Mouse (Mus musculus) adrenal gland, adult 2 months (tissue): ENCODE data around the gene Echs1. TPM values are rescaled to one million over a fixed set of nuclear protein-coding genes. Genes with fewer than 3 reads are reported as not detected.

Experiments
- DNase-seq: peaks from one replicate; pipeline ENCODE4 v3.0.0; 2021
- polyA plus RNA-seq: library from polyadenylated mRNA; depleted of rRNA; stranded (reverse); fragments of >200 nt; gene quantifications from 2 replicates; pipeline ENCODE4 v1.2.3, GENCODE M21; 2012
- total RNA-seq, 2 experiments: library from RNA; stranded (reverse); gene quantifications; 2 replicates each; pipeline ENCODE4 v1.2.3; 2021

The Echs1 gene
- total and polyA plus RNA-seq, 3 experiments, result 136 to 540 (median 395) TPM

DNA sequence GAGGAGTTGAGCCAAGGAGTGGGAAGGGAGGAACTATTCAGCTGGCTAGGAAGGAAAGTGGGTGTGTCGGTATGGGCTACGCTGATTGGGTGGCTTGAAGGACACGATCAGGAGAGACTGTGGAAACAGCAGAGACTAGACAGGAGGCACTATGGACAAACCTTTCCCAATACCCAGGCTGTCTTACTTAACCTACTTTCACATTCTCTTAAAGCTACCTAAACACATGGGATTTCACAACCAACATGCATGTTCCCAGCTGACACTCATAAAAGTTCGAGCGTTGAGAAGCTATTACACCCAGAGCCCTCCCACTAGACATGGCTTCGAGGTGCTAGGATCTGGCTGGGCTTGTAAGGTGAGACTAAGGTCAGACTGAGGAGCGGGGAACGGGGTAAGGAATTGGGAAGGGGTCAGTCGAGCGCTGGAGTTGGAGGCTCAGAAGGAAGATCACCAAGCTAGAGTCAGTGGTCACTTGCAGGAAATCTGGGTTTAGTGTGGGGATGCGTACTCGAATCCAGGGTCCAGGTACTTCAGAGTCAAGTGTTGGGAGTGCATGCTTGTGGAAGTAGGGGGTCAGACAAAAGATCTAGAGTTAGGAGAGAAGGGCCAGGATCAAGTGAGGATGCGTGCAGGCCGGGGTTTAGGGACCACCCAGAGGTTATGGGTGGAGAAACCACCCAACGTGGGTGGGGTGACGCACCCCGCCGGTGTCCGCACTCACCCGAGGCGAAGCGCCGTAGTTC, 520 bp downstream of the Echs1 start, which contains the start of gene Paox:
Paox (plus strand) TSS at position 217 of the 746 bp plus-strand sequence.
- peak; percentile 86 for DNase-seq

DNA sequence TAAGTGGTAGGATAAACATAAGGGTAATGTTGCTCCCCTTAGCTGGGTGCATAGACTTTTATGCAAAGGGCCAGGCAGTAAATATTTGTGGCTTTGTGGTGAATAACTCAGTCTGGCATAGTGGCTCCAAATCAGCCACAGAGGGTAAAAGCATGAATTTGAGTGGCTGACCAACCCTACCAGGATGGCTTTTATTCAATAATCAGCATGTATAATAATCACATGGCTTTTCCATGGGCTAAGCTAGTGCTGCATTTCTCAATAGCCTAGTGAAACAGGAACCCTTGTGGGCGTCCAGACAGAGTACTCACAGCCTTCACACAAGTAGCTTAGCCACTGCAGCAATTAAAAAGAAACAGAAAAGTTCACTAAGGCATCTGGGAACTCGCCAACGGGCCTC, 4.3 kb downstream of the Echs1 start:
- no peak for DNase-seq

DNA sequence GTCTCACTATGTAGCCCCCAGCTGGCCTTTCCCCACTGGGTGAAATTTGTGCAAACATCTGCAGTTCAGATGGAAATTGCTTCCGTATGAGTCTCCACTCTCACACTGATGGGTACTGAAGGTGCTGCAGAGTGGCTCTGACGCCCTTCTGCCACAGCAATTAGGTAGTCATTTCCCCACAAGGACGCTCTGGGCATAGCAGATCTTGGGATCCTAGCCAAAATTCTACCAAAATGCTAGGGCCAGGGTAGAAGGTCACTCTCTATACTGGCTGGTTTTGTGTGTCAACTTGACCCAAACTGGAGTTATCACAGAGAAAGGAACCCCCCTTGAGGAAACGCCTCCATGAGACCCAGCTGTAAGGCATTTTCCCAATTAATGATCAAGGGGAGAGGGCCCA, 12.3 kb downstream of the Echs1 start:
- DNase-seq, result peak; percentile 73

DNA sequence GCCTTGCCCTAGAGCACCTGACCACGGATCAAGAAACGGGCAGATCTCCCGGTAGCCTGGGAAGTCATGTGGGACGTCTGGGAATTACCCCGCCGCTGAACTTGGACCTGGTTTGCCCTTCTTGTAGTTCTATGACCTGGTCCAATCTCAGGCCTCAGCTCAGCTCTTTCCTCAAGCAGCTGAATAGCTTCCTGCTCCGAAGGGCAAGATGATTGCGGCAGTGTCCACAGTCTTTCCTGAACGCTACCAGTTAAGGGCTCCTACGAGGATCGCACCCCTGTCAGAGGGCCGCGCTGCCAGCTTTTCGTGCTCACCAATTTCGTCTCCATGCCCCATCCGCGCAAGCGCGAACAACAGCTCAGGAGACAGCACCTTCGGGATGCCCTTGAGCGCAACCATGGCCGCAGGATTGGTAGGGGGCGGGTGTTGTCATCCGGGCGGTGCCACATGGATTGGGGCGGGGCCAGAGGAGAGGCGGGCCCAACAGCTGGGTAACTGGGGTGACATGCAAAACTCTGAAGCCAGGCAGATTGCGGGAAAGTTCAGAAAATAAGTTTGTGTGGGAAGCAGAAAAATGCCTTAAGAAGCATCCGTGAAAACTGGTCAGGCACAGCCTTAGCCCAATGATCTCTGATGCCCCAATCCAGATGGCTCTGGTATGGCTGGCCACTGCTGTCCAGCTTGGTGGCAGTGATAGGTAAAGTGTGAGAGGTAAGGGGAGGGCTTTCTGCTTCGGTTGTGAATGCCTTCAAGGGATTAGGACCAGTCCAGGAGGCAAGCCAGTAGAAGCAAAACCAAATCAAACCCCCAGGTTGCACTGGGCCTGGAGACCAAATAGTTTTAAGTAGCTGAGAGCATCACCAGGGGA, 14.0 kb downstream of the Echs1 start, which contains the start of gene Fuom:
Fuom (minus strand) TSS at position 449 of the 868 bp plus-strand sequence.
- DNase-seq, result peak; percentile 97

DNA sequence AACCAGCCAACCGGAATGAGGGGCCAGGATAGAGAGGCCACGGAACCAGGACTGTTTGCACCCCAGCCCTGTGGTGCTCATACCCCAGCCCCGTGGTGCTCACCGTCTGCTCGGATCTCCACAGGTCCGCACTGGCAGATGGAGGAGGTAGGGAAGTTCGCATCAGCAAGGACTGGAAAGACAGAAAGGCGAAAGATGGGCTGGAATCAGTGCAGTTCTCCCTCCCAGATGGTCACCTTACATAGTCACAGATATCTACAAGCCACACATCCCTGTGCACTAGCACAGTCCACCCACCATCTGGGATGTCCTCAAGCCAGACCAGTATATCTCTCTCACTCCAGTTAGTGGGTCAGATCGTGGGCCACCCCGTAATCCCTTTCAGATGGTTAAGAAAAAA, 14.8 kb downstream of the Echs1 start:
- no peak for DNase-seq

DNA sequence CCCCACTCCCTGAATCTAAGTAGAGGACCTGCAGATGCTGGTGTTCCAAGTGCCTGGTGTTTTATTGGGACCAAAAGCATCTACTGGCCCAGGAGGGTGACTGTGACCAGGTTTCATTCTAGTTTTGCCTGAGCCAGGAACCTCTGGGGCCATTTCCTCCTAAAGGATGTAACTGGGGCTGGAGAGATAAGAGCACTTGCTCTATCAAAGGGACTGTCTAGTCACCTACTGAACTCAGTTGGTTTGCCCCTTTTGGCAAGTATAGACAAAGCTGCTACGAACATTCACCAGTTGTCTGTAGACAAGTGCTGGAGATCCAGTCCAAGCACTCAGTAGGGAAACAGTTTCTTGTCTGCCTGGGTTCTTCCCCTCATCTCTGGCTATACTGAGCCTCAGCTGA, 17.8 kb downstream of the Echs1 start:
- DNase-seq, result no peak

DNA sequence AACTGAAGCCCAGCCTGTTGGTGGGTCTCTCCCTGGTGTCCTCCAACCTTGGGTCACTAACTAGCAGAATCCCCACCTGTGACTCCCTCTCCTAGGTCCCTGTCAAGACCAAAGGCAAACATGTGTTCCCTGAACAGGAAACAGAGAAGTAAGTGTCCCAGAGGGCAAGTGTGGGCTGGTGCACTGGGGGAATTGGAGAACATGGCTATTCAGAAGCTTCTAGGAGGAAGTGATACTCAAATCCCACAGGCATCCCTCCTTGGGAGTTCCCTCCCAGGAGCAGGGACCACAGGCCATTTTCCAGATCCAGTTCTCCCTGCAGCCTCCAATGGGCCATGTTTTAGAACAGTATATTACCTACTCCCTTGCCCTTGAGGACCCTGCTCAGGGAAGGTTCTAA, 20.2 kb downstream of the Echs1 start:
- DNase-seq, result no peak

DNA sequence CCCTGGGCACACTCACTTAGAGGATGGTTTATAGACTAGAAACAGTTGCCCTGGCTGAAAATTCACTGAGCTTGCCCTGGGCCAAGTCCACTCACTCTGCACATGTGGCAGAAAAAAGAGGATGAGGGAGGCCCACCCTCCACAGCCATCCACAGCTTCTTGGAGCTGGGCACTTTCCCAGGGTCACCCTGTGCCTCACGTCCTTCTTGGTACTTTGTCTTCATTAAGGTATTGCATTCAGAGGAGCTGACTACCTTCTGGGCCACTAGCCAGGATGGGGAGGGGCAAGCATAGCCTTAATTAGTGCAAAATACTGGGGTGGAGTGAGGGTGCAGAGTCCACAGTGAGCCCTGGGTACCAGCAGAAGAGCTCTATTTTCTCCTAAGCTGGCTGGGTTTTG, 20.7 kb downstream of the Echs1 start:
- DNase-seq, result no peak

DNA sequence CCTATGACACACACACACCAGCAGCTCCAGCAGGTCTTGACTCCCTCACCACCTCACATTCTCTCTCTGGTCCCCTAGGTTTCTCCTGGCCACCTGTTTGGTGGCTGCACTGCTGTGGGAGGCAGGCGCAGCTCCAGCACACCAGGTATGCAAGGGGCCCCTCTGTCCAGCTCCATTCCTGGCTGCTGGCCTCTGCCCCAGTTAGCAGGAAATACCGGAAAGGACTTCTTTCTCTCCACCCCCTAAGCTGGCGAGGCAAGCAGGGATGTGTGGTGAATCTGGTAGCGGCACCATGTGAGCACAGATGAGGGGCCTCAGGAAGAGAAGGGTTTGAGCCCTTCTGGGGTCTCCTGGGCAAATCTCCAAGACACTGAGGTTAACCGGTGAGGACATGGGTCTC, 21.3 kb downstream of the Echs1 start:
- DNase-seq, result no peak

DNA sequence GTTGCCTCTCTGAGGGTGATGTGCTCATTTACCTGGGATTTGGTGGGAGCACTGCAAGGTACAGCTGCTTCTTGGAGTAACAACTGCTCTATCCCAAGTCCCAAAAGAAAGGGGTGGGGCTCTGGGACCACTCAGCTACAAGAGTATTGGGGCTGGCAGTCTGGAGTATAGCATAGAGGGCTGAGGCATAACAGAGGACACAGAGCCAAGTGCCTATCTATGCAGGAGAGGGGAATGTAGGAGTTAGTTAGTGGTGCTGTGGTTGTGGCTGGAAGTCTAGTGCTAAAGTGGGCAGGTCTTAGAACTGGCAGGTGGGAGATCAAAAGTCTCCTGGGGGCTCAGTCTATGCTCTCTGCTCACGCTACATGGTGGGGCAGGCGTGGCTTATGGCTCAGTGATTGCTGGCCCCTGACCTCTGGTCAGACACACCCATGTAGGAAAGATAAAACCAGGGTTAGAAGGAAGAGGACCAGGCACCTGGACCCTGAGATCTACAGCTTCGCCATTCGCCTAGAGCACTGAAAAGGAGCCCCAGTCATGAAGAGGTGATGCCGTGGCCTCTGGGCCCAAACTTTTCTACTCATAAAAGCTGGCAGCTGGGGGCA, 23.2 kb downstream of the Echs1 start, which contains the start of gene Prap1:
Prap1 (plus strand) TSS at position 472 of the 605 bp plus-strand sequence.
- DNase-seq, result no peak

DNA sequence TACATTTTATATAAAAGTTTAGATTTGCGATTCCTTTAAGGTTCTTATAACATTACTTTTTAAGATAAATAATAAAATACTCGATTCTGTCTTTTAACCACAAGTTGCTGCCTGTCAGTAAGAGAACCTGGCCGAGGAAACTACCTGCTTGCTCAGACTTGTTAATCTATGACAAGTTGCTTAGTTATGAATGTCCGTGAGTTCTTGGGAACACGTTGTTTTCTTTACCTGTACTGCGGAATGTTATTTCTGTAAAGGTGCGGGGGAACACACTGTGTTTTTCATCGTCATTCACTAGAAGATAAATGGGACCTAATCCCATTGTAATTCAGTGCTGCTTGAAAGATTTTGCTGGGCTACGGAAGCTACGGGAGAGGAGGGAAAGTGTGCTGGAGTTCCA, 25.7 kb downstream of the Echs1 start:
- DNase-seq, result no peak

DNA sequence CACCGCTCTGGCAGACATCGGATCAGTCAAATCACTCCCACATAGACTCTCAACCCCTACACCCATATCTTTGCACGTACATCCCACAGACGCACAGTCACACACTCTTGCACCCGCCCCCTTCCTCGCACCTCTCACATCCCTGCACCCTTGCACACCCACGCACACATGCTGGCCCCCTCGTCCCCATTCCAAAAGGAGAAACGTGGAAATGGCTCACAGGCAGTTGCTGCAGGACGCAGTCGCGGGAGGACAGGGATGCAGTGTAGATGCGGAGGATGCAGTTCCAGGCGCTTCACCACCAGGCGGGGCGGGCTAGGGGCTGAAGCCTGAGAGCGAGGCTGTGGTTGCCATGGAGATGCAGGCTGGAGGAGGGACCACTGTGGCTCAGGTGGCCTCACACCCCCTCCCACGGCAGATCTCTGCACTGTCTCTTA, 34.0 kb downstream of the Echs1 start, which contains the start of gene Caly:
Caly (minus strand) TSS at position 307 of the 437 bp plus-strand sequence.
- DNase-seq, result no peak

DNA sequence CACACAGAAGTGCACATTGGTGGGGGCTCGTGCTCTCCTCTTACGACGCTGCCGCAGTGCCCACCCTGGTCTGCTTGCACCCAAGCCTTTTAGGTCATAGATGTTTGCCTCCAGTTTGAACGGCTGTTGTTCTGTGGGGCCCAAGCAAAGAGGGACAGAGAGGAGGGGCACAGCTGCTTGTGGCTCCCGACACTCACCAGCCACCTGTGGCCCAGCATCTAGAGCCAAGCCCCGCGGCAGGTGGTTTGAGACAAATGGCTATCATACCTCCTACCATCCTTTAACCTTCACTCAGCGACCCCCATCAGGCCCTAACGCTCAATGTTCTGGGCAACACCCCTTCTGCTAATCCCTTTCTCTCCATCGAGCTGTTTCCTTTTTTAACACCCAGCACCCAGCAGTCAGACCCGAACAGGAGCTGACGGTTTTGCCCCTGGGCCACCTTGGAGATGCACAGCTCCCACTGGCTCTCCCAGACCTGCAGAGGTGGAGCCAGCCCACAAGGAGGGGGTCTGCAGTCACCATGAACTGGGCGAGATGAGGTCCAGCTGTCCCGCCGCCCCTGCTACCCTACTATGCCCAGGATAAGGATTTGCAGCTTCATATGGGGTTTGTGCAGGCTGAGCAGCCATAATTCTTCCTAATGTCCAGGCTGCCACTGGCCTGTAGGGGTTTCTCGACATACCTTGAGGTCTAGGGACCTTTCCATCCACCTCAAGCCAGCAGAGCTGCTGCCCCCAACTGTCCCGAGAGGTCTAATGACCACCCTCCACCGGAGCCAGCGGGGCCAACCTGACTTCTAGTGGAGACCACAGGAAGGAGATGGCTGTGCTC, 34.7 kb downstream of the Echs1 start:
- no peak for DNase-seq

DNA sequence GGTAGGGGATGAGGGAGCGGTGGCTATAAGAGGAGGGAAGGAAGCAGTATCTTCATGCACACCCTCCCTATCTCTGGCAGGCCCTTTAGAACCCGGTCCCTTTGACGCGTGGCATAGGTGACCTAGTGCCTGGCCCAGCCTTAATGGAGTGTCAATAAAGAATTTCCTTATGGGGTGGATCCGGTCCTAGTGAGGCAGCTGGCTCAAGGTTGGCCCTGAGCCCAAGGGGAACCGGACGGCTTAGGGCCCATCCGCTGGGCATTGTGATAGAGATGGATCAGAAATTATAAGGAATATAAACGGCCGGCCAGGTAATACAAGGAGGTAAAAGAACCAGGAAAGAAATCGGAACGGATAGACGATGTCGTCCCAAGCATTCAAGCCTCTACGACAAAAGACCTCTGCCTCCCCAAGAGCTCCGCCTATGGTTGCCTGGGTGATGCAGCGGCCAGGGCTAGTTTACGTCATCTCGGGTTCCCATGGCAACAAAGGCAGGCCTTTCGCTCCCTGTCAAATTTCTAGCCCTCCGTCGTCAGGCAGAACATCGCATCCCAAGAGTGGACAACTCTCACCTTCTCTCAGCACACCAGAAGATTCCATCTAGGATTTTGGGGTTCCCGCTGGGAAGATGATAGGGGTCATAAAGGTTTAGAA, 35.6 kb downstream of the Echs1 start:
- peak; percentile 89 for DNase-seq

DNA sequence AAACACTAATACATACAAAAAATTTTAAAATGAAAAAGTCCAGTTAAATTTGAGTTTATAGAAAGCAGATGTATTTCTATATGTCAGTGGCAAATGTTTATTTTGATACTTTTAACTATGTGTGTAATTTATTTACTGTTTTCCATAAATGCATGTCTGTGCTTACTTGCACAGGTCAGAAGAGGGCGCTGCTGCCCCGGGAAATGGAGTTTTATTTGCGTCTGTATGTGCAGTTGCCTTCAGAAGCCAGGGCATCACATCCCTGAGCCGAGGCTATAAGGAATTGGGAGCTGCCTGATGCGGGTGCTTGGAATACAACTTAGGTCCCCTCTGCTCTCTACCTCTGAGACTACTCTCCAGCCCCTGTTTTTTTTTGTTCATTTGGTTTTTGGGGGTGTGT, 37.6 kb downstream of the Echs1 start:
- peak; percentile 62 for DNase-seq

DNA sequence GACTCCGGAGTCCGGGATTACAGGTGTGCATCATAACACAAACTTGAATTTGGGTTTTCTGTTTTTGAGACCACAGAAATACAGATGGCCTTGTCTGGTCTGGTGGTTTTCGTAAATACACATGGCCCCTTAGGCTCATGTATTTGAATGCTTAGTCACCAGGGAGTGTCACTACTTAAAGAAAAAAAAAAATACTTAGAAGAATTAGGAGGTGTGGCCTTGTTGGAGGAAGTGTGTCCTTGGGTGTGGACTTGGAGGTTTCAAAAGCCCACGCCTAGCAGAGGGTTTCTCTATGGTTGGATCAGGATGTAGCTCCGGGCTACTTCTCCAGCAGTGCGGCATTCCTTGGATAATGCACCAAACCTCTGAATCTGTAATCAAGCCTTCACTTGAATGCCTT, 38.6 kb downstream of the Echs1 start:
- DNase-seq, result no peak

DNA sequence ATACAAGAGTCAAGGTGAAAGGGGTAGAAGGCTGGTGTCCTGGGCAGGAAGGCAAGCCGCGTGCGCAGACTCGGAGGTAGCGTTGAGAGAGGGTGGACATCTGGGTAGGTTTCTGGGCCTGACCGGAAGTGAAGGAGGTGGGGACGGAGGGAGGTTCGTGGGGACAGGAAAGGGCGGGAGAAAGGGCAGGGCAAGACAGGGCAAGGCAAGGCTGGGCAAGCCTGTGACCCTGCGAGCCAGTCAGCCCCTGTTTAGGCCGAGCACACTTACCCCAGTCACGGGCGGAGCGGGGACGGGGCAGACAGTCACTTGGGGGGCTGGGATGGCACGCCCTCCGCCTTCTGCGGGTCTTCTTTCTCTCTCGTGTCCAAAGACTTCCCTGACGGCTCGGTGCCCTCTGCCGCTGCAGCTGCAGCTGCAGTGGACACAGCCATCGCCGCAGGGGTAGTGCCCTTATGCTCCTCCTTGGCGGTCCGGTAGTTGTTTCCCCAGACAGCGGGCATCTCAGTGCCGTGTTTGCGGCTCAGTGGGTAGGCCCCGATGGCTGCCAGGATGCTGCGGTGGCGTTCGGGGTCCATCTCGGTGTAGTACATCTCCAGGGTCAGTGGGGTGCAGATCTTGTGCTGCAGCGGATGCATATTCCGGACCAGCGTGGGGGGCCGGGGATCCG, 46.1 kb downstream of the Echs1 start:
- peak; percentile 21 for DNase-seq

DNA sequence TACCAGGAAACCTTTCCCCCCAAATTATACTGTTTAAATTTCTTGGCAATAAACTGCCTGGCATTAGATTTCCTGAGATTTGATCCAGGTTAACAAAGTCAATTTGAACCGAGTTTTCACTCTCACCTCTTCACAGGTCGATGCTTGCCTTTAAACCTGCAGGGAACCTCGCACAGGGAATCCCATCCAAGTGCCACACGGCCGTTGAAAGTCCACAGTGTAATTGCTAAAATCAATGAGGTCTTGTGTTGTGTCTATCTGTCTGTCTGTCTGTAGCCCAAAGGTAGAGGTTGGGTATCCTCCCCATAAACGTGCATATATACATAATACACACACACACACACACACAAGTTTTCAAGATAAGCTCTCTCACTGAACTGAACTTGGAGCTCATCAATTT, 48.9 kb downstream of the Echs1 start:
- no peak for DNase-seq

DNA sequence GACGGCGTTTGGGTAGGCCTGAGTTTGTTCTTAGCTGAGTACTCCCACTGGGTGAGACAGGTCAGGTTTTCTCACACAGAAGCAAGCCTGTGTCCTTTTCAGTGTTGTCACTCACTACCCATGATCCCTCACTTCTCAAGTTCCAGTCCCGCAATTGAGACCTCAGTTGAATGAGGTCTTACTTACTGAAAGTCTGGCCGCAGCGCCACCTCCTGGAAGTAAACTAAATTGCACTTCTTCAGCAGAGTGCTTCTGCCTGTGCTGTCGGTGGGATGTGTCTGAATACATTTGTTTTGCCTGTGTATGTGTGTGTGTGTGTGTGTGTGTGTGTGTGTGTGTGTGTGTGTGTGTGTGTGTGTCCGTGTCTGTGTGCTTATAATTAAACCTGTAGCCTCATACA, 53.2 kb downstream of the Echs1 start:
- peak; percentile 59 for DNase-seq

DNA sequence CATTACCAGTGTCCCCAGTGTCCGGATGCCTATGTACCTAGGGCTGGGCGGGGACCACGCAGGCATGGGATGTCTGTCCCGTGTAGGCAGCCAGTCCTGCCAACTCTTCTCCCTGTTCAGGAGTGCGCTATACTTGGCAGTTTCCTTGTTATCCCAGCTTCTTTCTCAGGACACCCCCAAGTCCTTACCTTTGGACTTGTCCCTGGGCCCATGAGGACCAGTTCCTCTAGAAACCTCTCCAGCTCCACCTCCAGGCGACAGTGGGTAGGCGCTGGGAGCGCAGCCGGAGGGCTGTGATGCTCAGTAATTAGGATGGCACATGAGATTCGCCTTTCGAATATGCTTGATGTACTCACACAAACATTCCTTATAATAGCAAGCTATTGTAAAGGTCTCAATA, 54.0 kb downstream of the Echs1 start:
- DNase-seq, result peak; percentile 32

DNA sequence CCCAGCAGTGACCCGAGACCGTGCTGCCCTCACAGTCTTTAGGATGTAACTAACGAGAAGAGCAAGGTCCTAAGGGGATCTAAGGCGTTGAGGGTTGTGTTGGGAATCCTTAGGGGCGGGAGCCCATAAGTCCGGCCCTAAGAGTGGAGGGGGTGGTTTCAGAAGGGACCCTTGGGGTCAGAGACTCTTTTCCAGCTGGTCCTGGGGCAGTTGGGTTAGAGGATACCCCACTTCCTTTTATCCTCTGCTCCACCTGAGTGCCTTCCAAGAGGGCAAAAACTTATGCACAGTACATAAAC, 54.5 kb downstream of the Echs1 start:
- DNase-seq, result no peak
